Mouse (Mus musculus) bone marrow, adult 2 months (tissue): ENCODE results near the gene Rbm6.

Source experiments
- CTCF ChIP-seq: fragments of 200-500 bp; IDR thresholded peaks from 2 replicates; pipeline ENCODE4 v1.5.1; 2011; ENCODE audit warnings: low read length, control low read depth; ENCODE audit not compliant: control insufficient read depth, insufficient read depth
- POLR2A ChIP-seq: fragments of 200-500 bp; IDR thresholded peaks from 2 replicates; pipeline ENCODE4 v1.6.1; 2011; ENCODE audit warnings: low read depth, mild to moderate bottlenecking, control low read depth, low read length, borderline replicate concordance; ENCODE audit not compliant: control insufficient read depth

DNA sequence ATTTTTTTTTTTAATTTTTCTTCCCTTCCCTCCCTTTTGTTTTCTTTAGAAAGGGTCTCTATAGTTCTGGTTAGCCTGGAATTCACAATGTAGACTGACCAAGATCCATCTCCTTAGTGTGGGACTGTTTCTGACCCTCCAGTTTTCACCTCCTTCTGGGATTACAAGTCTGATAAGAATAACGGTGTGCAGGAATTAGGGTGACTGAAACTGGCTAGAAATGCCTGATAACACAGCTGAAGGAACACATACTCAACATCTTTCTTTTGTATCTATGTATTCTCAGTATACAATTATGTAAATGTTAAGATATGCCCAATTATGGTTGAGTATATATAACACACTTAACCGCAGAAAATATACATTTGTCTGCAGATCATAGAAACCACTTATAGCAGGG lies 101.3 kb downstream of the Rbm6 start:
- TF ChIP-seq CTCF: no peak
- TF ChIP-seq POLR2A: no peak
